Mouse (Mus musculus) ES-E14 (cell line): ENCODE results near the gene Hoxb4. TPM values are rescaled to one million over a fixed set of nuclear protein-coding genes. Genes with fewer than 3 reads are reported as not detected.
A peak's percentile ranks its signal among the peaks of the same experiment; 100 is the strongest.

ENCODE experiments used
- DNase-seq: peaks from one replicate; pipeline ENCODE4 v3.0.0-alpha.2; 2013; ENCODE audit warnings: low read depth, low spot score
- H3K27ac ChIP-seq: 2 replicates; pipeline ENCODE4 v1.5.1; 2012; ENCODE audit warnings: low read depth, mild to moderate bottlenecking, low read length, moderate library complexity, mixed read lengths; ENCODE audit not compliant: poor library complexity, insufficient read depth, severe bottlenecking
- H3K36me3 ChIP-seq: 2 replicates; pipeline ENCODE4 v1.6.1; 2012; ENCODE audit warnings: mild to moderate bottlenecking, low read length, moderate library complexity, mixed read lengths; ENCODE audit not compliant: control insufficient read depth, poor library complexity, insufficient read depth, severe bottlenecking
- H3K4me1 ChIP-seq, 2 experiments: fragments of 150-350 bp in 1 of 2; sonication (generic) in 1 of 2; 2 replicates each; pipeline ENCODE4 v1.6.1; 2012; ENCODE audit warnings: low read length in 2 of 2, mild to moderate bottlenecking in 1 of 2, mixed read lengths in 1 of 2; ENCODE audit not compliant: control insufficient read depth in 2 of 2, insufficient read depth in 2 of 2, poor library complexity in 1 of 2
- H3K4me3 ChIP-seq, 2 experiments: fragments of 150-350 bp in 1 of 2; sonication (generic) in 1 of 2; 2 replicates each; pipeline ENCODE4 v1.5.1; 2012; ENCODE audit warnings: low read length in 2 of 2, low read depth in 1 of 2, mild to moderate bottlenecking in 1 of 2, mixed read lengths in 1 of 2; ENCODE audit not compliant: insufficient read depth in 1 of 2, poor library complexity in 1 of 2, severe bottlenecking in 1 of 2
- H3K9ac ChIP-seq: 2 replicates; pipeline ENCODE4 v1.6.1; 2012; ENCODE audit warnings: low read depth, mild to moderate bottlenecking, low read length, mixed read lengths; ENCODE audit not compliant: poor library complexity, insufficient read depth, severe bottlenecking
- H3K9me3 ChIP-seq: fragments of 150-350 bp; sonication (generic); 2 replicates; pipeline ENCODE4 v1.6.1; 2012; ENCODE audit warnings: low read depth, mild to moderate bottlenecking, low read length; ENCODE audit not compliant: control insufficient read depth, insufficient read depth
- CHD2 ChIP-seq: IDR thresholded peaks from 2 replicates; pipeline ENCODE4 v1.6.1; 2014; ENCODE audit warnings: mild to moderate bottlenecking, low read depth, low read length, inconsistent platforms
- HCFC1 ChIP-seq: IDR thresholded peaks from 2 replicates; pipeline ENCODE4 v1.6.1; 2012; ENCODE audit warnings: low read length, inconsistent platforms, borderline replicate concordance; ENCODE audit not compliant: insufficient read depth
- MAFK ChIP-seq: IDR thresholded peaks from 2 replicates; pipeline ENCODE4 v1.6.1; 2014; ENCODE audit warnings: mild to moderate bottlenecking, low read depth, low read length, inconsistent platforms; ENCODE audit not compliant: insufficient read depth
- ZC3H11A ChIP-seq: IDR thresholded peaks from 2 replicates; pipeline ENCODE4 v1.6.1; 2012; ENCODE audit warnings: low read depth, mild to moderate bottlenecking, inconsistent platforms, low read length, borderline replicate concordance
- ZNF384 ChIP-seq: IDR thresholded peaks from 2 replicates; pipeline ENCODE4 v1.6.1; 2012; ENCODE audit warnings: low read depth, low read length, inconsistent platforms
- in situ Hi-C, 2 experiments: fragments of 600-800 bp; cut with MboI; formaldehyde crosslinking; loops; one replicate each; pipeline ENCODE4 v1.15.1; 2025; ENCODE audit warnings: low sequenced_read_pairs in 2 of 2, inconsistent platforms in 1 of 2; ENCODE audit not compliant: unreplicated experiment in 2 of 2
- total RNA-seq: library from RNA; depleted of rRNA; stranded (reverse); fragments of 300-350 nt; gene quantifications from 2 replicates; pipeline ENCODE4 v1.2.3, GENCODE M21; 2012

Gene Hoxb4
- total RNA-seq, 1 experiment, result 1.2 TPM

- H3K4me1 ChIP-seq, result peaks cover 0 to 10% of the 10 kb centered on the region in 2 experiments; a peak in 1 of 4 replicates
- no peaks in the 10 kb centered on the region for H3K9me3 ChIP-seq
- H3K9ac ChIP-seq, result no peak overlapping the region
- no peaks in the 10 kb centered on the region for H3K36me3 ChIP-seq
- no peak for DNase-seq
- H3K4me3 ChIP-seq, result no peak overlapping the region
- in situ Hi-C loops, result no loop called here
- TF ChIP-seq ZNF384 (no peak), MAFK (no peak)
- H3K27ac ChIP-seq, result no peak overlapping the region
These were observed 24.5 kb downstream of the Hoxb4 start for GRCm38 (mm10) chr11:96342576-96342930.

- H3K4me1 ChIP-seq, result peaks cover 0 to 10% of the 10 kb centered on the region in 2 experiments; a peak in 1 of 4 replicates
- no peaks in the 10 kb centered on the region for H3K36me3 ChIP-seq
- no peak overlapping the region for H3K4me3 ChIP-seq
- no peak for DNase-seq
- no peak for TF ChIP-seq ZNF384
- no peak for TF ChIP-seq MAFK
- no peak for TF ChIP-seq ZC3H11A
- no peak for TF ChIP-seq HCFC1
- no peak for TF ChIP-seq CHD2
- in situ Hi-C loops, result no loop called here
- no peak overlapping the region for H3K27ac ChIP-seq
- H3K9me3 ChIP-seq, result no peaks in the 10 kb centered on the region
- H3K9ac ChIP-seq, result no peak overlapping the region
These were observed 25.2 kb downstream of the Hoxb4 start for GRCm38 (mm10) chr11:96343206-96343745.

- in situ Hi-C loops, result no loop called here
- DNase-seq, result no peak
These were observed 26.2 kb downstream of the Hoxb4 start for GRCm38 (mm10) chr11:96344061-96344877.

GRCm38 (mm10) chr11:96344878-96345159 is 26.8 kb downstream of the Hoxb4 start:
- TF ChIP-seq CHD2 (no peak), MAFK (no peak), ZNF384 (no peak), HCFC1 (no peak), ZC3H11A (no peak)
- H3K4me3 ChIP-seq, result no peak overlapping the region
- no peak for DNase-seq
- peaks cover 0 to 10% of the 10 kb centered on the region in 2 experiments; a peak in 1 of 4 replicates for H3K4me1 ChIP-seq
- in situ Hi-C loops, result no loop called here
- no peaks in the 10 kb centered on the region for H3K9me3 ChIP-seq
- H3K9ac ChIP-seq, result no peak overlapping the region
- H3K27ac ChIP-seq, result no peak overlapping the region
- no peaks in the 10 kb centered on the region for H3K36me3 ChIP-seq

More at GRCm38 (mm10) chr11:96344061-96344877, 26.2 kb downstream of the Hoxb4 start:
- no peak overlapping the region for H3K27ac ChIP-seq
- no peaks in the 10 kb centered on the region for H3K9me3 ChIP-seq
- TF ChIP-seq MAFK, result no peak
- no peak for TF ChIP-seq HCFC1
- no peak for TF ChIP-seq ZNF384
- no peak for TF ChIP-seq ZC3H11A
- no peak for TF ChIP-seq CHD2
- H3K36me3 ChIP-seq, result no peaks in the 10 kb centered on the region
- H3K4me1 ChIP-seq, result peaks cover 0 to 10% of the 10 kb centered on the region in 2 experiments; a peak in 1 of 4 replicates
- H3K9ac ChIP-seq, result no peak overlapping the region
- peak overlapping the region in 1 of 2 experiments; percentile 32; a peak in 1 of 4 replicates for H3K4me3 ChIP-seq

- DNase-seq, result no peak
- no peak overlapping the region for H3K9ac ChIP-seq
- H3K4me3 ChIP-seq, result peak overlapping the region; percentile 14 to 32; a peak in 2 of 4 replicates
- TF ChIP-seq HCFC1 (no peak), ZNF384 (no peak), CHD2 (no peak), MAFK (no peak), ZC3H11A (no peak)
- peaks cover 0 to 10% of the 10 kb centered on the region in 2 experiments; a peak in 1 of 4 replicates for H3K4me1 ChIP-seq
- no peak overlapping the region for H3K27ac ChIP-seq
- H3K36me3 ChIP-seq, result no peaks in the 10 kb centered on the region
- H3K9me3 ChIP-seq, result no peaks in the 10 kb centered on the region
- in situ Hi-C loops, result no loop called here
These were observed 27.3 kb downstream of the Hoxb4 start for GRCm38 (mm10) chr11:96345220-96345892.
